Mouse (Mus musculus): ENCODE data around the gene Gm28635. TPM values are rescaled to one million over a fixed set of nuclear protein-coding genes. Genes with fewer than 3 reads are reported as not detected.
A peak's percentile ranks its signal among the peaks of the same experiment; 100 is the strongest.

Gm28635 gene
- polyA plus RNA-seq, 1 experiment from 2014 or later: not detected

DNA sequence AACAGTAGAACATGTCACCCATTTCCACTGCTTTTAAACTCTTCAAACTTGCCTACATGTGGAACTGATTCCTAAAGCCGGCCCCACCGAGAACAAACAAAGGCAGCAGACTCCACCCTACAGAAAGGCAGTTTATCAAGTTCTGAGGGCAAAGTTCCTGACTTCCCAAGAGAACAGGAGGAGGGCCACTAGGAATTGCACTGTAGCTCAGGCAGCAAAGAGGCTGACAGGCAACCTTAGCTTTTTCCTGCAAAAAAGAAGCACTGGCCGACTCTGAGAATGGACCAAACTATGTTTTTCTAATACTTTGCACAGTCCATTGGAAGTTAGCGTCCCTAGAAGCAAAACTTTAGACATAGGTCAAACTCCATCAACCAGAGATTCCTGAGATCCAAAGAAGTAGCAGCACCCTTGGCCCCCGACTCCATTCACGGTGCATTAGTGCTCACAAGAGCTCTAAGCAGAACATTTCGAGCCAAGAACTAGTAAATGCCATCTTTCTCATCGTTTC, 41.6 kb downstream of the Gm28635 start:
- Histone ChIP-seq H3K27ac (ENCODE audit: low read depth, low read length) (peak overlapping the region; percentile 73), H3K4me1 (replicated peaks; ENCODE audit: control insufficient read depth, insufficient read depth, low read length) (peaks cover 60% of the 10 kb centered on the region), H3K27me3 (replicated peaks; ENCODE audit: control insufficient read depth, insufficient read depth, low read length) (no peaks in the 10 kb centered on the region), H3K4me3 (ENCODE audit: low read depth, low read length) (peak overlapping the region; percentile 5; the same call in 1 of the 2 replicates), H3K9ac (ENCODE audit: low read depth, low read length) (no peak overlapping the region; the same call in 1 of the 2 replicates), H3K36me3 (ENCODE audit: control insufficient read depth, insufficient read depth, low read length) (no peaks in the 10 kb centered on the region), H3K4me2 (peak overlapping the region; percentile 59), H3K9me3 (ENCODE audit: control insufficient read depth, low read length) (no peaks in the 10 kb centered on the region)
- 32% methylated on average over 8 of the region's 8 CpGs for WGBS
- DNase-seq (ENCODE audit: low spot score) (no peak), ATAC-seq (replicated peaks; ENCODE audit: low FRiP score) (peak; percentile 39)

DNA sequence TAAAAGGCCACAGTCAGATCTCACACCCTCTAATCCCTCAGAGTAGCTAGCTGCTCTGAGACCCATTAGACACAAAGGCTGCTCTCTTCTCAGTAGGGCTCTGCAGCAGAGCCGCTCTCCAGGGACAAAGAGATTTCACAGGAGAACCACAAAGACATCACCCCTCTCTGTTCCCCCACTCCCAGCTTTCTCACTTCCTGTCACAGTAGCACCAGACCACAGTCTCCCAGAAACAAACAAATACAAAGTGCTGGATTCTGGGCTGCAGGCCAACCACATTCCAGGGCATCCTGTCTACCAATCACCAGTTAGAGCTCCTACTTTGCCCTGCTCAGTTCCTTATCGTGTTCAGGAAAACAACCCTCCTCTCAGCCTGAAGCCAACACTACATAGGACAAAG, 42.2 kb downstream of the Gm28635 start:
- H3K9ac ChIP-seq (ENCODE audit: low read depth, low read length): no peak overlapping the region
- WGBS: 14% methylated on average over 2 of the region's 2 CpGs
- peak; percentile 55 for DNase-seq (ENCODE audit: low spot score)
- no peaks in the 10 kb centered on the region for H3K36me3 ChIP-seq (ENCODE audit: control insufficient read depth, insufficient read depth, low read length)
- ATAC-seq (replicated peaks; ENCODE audit: low FRiP score): peak; percentile 77
- H3K4me2 ChIP-seq: peak overlapping the region; percentile 59
- H3K4me3 ChIP-seq (ENCODE audit: low read depth, low read length): peak overlapping the region; percentile 5; the same call in 1 of the 2 replicates
- H3K9me3 ChIP-seq (ENCODE audit: control insufficient read depth, low read length): no peaks in the 10 kb centered on the region
- no peaks in the 10 kb centered on the region for H3K27me3 ChIP-seq (replicated peaks; ENCODE audit: control insufficient read depth, insufficient read depth, low read length)
- peaks cover 56% of the 10 kb centered on the region for H3K4me1 ChIP-seq (replicated peaks; ENCODE audit: control insufficient read depth, insufficient read depth, low read length)
- peak overlapping the region; percentile 73 for H3K27ac ChIP-seq (ENCODE audit: low read depth, low read length)

DNA sequence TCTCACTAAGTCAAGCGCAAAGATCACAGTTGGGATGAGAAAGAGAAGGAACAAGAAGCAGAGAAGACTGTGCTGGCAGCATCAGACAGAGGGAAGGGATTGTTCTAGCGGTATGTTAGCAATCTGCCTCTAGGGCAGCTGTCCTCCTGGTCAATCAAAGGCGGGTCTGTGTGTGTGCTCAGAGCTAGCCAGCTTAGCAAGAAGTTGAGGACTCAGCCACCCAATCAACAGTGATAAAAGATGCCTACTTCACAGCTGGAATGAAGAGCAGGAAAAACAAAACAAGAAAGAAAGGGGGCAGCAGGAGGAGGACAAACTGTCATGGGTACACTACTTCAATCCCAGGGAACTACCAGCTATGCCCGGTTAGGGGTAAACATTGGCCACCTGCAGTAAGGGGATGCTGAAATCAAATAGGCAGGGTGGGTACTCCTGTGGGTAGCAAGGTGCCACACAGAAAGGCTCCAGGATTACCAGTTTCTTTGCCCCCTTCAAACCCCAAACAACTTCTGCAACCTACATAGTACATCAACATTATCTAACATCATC, 42.8 kb downstream of the Gm28635 start:
- H3K27ac ChIP-seq (ENCODE audit: low read depth, low read length): peak overlapping the region; percentile 73
- H3K4me3 ChIP-seq (ENCODE audit: low read depth, low read length): no peak overlapping the region
- H3K27me3 ChIP-seq (replicated peaks; ENCODE audit: control insufficient read depth, insufficient read depth, low read length): no peaks in the 10 kb centered on the region
- no peak for ATAC-seq (replicated peaks; ENCODE audit: low FRiP score)
- peak overlapping the region; percentile 59 for H3K4me2 ChIP-seq
- no peak overlapping the region; the same call in 1 of the 2 replicates for H3K9ac ChIP-seq (ENCODE audit: low read depth, low read length)
- DNase-seq (ENCODE audit: low spot score): no peak
- H3K4me1 ChIP-seq (replicated peaks; ENCODE audit: control insufficient read depth, insufficient read depth, low read length): peaks cover 56% of the 10 kb centered on the region
- WGBS: 31% methylated on average over 4 of the region's 4 CpGs
- no peaks in the 10 kb centered on the region for H3K36me3 ChIP-seq (ENCODE audit: control insufficient read depth, insufficient read depth, low read length)
- no peaks in the 10 kb centered on the region for H3K9me3 ChIP-seq (ENCODE audit: control insufficient read depth, low read length)

DNA sequence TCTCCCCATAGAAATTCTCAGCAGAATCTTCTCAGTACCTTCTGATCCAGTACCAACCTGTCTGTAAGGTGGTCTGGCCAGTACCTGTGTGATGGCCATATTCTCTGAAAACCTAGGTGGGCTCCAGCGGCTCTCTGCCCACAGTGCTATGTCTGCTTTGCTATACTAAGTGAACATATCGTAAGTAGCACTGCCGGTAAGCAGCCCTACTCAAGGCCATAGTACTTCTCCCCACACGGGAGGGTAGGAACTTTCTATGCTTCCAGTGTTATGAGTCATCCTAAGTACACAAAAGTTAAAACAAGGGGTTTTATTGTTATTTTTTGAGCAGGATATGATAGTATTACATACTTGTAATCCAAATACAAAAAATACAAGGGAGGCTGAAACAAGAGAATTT, 43.8 kb downstream of the Gm28635 start:
- Histone ChIP-seq H3K27me3 (replicated peaks; ENCODE audit: control insufficient read depth, insufficient read depth, low read length) (no peaks in the 10 kb centered on the region), H3K4me3 (ENCODE audit: low read depth, low read length) (no peak overlapping the region), H3K9me3 (ENCODE audit: control insufficient read depth, low read length) (no peaks in the 10 kb centered on the region), H3K27ac (ENCODE audit: low read depth, low read length) (peak overlapping the region; percentile 46; the same call in 1 of the 2 replicates), H3K4me2 (peak overlapping the region; percentile 59), H3K4me1 (replicated peaks; ENCODE audit: control insufficient read depth, insufficient read depth, low read length) (peaks cover 56% of the 10 kb centered on the region), H3K36me3 (ENCODE audit: control insufficient read depth, insufficient read depth, low read length) (no peaks in the 10 kb centered on the region), H3K9ac (ENCODE audit: low read depth, low read length) (no peak overlapping the region)
- ATAC-seq (replicated peaks; ENCODE audit: low FRiP score): no peak
- DNase-seq (ENCODE audit: low spot score): no peak
- 57% methylated on average over 4 of the region's 4 CpGs for WGBS

DNA sequence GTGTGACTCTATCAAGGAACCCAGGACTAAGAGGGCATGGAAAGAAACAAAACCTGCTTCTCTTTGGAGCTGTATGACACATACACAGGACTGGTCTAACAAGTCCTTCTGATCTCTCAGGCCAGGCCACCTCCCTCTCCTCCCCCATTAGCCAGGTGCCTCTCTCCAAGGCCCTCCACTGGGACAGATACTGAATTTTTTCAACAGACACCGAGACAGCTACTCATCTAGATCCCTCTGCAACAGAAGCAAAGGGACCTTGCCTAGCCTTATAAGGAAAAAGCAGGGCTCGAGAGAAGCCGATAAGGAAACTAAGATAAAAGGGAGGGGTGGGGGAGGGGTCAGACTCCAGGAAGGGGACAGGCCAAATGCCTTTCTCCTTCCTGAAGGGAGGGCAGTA, 44.8 kb downstream of the Gm28635 start:
- H3K4me1 ChIP-seq (replicated peaks; ENCODE audit: control insufficient read depth, insufficient read depth, low read length): peaks cover 50% of the 10 kb centered on the region
- DNase-seq (ENCODE audit: low spot score) (no peak), ATAC-seq (replicated peaks; ENCODE audit: low FRiP score) (peak; percentile 37)
- H3K27ac ChIP-seq (ENCODE audit: low read depth, low read length): peak overlapping the region; percentile 51; the same call in 1 of the 2 replicates
- no peaks in the 10 kb centered on the region for H3K9me3 ChIP-seq (ENCODE audit: control insufficient read depth, low read length)
- no peaks in the 10 kb centered on the region for H3K27me3 ChIP-seq (replicated peaks; ENCODE audit: control insufficient read depth, insufficient read depth, low read length)
- H3K4me2 ChIP-seq: peak overlapping the region; percentile 50
- no peaks in the 10 kb centered on the region for H3K36me3 ChIP-seq (ENCODE audit: control insufficient read depth, insufficient read depth, low read length)
- H3K4me3 ChIP-seq (ENCODE audit: low read depth, low read length): no peak overlapping the region
- WGBS: 1% methylated on average over 3 of the region's 3 CpGs
- H3K9ac ChIP-seq (ENCODE audit: low read depth, low read length): no peak overlapping the region; the same call in 1 of the 2 replicates

DNA sequence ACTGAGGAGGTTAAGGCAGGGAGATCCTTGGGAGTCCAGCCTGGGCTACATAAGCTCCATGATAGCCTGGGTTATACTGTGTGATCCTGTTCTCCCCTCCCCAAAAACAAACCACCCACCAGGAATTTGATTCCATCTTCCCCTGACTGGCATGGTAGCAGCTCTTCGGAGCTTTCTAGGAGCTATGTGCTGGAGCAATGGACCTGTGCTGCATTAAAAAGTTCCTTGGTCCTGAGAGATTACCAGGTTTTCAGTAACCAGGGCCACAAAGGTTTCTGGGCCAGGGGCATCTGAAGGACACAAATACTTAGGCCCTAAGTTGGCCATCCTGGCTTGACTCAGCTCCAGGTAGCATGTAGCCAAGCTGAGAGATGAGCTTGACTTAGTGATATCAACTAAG, 45.8 kb downstream of the Gm28635 start:
- no peak for ATAC-seq (replicated peaks; ENCODE audit: low FRiP score)
- no peak overlapping the region for H3K9ac ChIP-seq (ENCODE audit: low read depth, low read length)
- peaks cover 46% of the 10 kb centered on the region for H3K4me1 ChIP-seq (replicated peaks; ENCODE audit: control insufficient read depth, insufficient read depth, low read length)
- no peak overlapping the region for H3K4me3 ChIP-seq (ENCODE audit: low read depth, low read length)
- no peak overlapping the region for H3K4me2 ChIP-seq
- H3K36me3 ChIP-seq (ENCODE audit: control insufficient read depth, insufficient read depth, low read length): no peaks in the 10 kb centered on the region
- 88% methylated on average over 1 of the region's 1 CpGs for WGBS
- no peaks in the 10 kb centered on the region for H3K9me3 ChIP-seq (ENCODE audit: control insufficient read depth, low read length)
- H3K27ac ChIP-seq (ENCODE audit: low read depth, low read length): no peak overlapping the region
- DNase-seq (ENCODE audit: low spot score): no peak
- H3K27me3 ChIP-seq (replicated peaks; ENCODE audit: control insufficient read depth, insufficient read depth, low read length): no peaks in the 10 kb centered on the region

DNA sequence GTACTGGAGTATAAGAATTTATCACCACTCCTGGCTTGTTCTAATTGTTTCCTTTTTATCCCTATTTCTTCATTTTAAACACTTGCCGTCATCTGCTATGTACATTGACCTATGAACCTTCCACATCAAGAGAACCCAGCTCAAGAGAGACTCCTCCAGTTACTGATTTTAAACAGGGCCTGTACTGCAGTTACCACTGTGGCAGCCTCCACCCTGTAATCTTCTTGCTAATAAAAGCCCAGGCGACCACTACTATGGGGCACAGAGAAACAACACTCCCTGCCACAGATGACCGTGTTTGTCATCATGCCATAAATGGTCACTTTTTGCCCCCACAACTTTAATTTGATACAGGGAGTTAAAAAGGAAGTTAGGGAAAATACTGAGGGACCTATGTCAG, 50.8 kb downstream of the Gm28635 start:
- H3K36me3 ChIP-seq (ENCODE audit: control insufficient read depth, insufficient read depth, low read length): peaks cover 3% of the 10 kb centered on the region; the same call in 1 of the 2 replicates
- H3K4me2 ChIP-seq: no peak overlapping the region
- no peak overlapping the region for H3K4me3 ChIP-seq (ENCODE audit: low read depth, low read length)
- ATAC-seq (replicated peaks; ENCODE audit: low FRiP score) (no peak), DNase-seq (ENCODE audit: low spot score) (no peak)
- H3K9me3 ChIP-seq (ENCODE audit: control insufficient read depth, low read length): no peaks in the 10 kb centered on the region
- H3K9ac ChIP-seq (ENCODE audit: low read depth, low read length): no peak overlapping the region
- WGBS: 57% methylated on average over 3 of the region's 3 CpGs
- no peaks in the 10 kb centered on the region for H3K27me3 ChIP-seq (replicated peaks; ENCODE audit: control insufficient read depth, insufficient read depth, low read length)
- H3K4me1 ChIP-seq (replicated peaks; ENCODE audit: control insufficient read depth, insufficient read depth, low read length): peaks cover 13% of the 10 kb centered on the region
- no peak overlapping the region for H3K27ac ChIP-seq (ENCODE audit: low read depth, low read length)

DNA sequence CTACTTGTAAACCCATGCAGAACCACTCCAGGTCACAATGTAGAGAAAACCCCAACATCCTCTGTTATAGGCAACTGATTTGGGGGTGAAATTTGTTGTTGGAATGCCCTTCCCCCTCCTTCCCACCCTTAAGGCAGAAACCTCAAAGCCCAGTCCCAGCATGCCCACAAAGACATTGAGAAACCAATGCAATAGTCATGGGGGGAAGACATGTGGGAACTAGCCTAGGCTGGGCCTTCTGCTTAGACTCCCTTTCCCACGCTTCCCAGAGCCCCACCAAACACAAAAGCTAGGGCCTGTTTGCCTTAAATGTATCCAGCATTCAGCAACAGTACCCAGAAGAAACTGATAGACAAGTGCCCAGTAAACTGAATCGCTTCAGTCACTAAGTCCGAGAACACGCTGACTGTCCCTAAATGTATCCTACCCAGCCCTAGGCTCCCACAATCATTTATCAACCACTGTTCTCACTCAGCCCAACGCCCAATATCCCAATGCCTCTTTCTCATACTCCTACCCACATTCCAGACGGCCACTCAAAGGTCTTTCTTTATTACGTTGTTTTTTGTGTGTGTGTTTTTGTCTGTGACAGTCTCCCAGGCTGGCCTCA, 51.4 kb downstream of the Gm28635 start:
- WGBS: 78% methylated on average over 7 of the region's 7 CpGs
- H3K9me3 ChIP-seq (ENCODE audit: control insufficient read depth, low read length): no peaks in the 10 kb centered on the region
- ATAC-seq (replicated peaks; ENCODE audit: low FRiP score) (no peak), DNase-seq (ENCODE audit: low spot score) (no peak)
- H3K4me3 ChIP-seq (ENCODE audit: low read depth, low read length): no peak overlapping the region
- no peaks in the 10 kb centered on the region for H3K27me3 ChIP-seq (replicated peaks; ENCODE audit: control insufficient read depth, insufficient read depth, low read length)
- no peak overlapping the region for H3K4me2 ChIP-seq
- H3K27ac ChIP-seq (ENCODE audit: low read depth, low read length): no peak overlapping the region
- peaks cover 3% of the 10 kb centered on the region; the same call in 1 of the 2 replicates for H3K36me3 ChIP-seq (ENCODE audit: control insufficient read depth, insufficient read depth, low read length)
- peaks cover 13% of the 10 kb centered on the region for H3K4me1 ChIP-seq (replicated peaks; ENCODE audit: control insufficient read depth, insufficient read depth, low read length)
- H3K9ac ChIP-seq (ENCODE audit: low read depth, low read length): no peak overlapping the region

DNA sequence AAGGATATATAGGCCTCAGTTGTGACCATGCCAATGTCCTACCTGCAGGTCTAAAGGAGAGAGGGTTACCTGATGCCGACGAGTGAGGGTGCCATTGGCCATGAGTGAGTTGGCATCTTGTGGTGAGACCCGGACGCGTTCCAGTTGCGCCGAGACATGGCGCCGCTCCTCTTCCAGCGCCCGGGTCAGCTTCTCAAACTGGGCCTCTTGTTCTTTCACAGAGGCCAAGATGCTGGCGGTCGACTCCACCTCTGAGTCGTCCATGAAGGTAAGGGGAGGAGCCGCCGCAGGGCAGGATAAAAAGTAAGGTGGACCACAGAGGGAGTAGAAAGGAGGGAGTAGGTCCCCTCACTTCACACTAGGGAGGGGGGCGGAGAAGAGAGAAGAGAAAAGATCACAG, 53.6 kb downstream of the Gm28635 start:
- no peak for ATAC-seq (replicated peaks; ENCODE audit: low FRiP score)
- WGBS: 88% methylated on average over 17 of the region's 17 CpGs
- no peak overlapping the region for H3K4me2 ChIP-seq
- DNase-seq (ENCODE audit: low spot score): no peak
- no peak overlapping the region for H3K4me3 ChIP-seq (ENCODE audit: low read depth, low read length)
- H3K27ac ChIP-seq (ENCODE audit: low read depth, low read length): no peak overlapping the region
- H3K9ac ChIP-seq (ENCODE audit: low read depth, low read length): no peak overlapping the region
- H3K4me1 ChIP-seq (replicated peaks; ENCODE audit: control insufficient read depth, insufficient read depth, low read length): peaks cover 13% of the 10 kb centered on the region
- peaks cover 14% of the 10 kb centered on the region for H3K36me3 ChIP-seq (ENCODE audit: control insufficient read depth, insufficient read depth, low read length)
- no peaks in the 10 kb centered on the region for H3K9me3 ChIP-seq (ENCODE audit: control insufficient read depth, low read length)
- no peaks in the 10 kb centered on the region for H3K27me3 ChIP-seq (replicated peaks; ENCODE audit: control insufficient read depth, insufficient read depth, low read length)

Data from liver, embryonic 11.5 days (tissue).